ENCODE assay signal across 24 mouse cellular contexts in the genomic region with DNA sequence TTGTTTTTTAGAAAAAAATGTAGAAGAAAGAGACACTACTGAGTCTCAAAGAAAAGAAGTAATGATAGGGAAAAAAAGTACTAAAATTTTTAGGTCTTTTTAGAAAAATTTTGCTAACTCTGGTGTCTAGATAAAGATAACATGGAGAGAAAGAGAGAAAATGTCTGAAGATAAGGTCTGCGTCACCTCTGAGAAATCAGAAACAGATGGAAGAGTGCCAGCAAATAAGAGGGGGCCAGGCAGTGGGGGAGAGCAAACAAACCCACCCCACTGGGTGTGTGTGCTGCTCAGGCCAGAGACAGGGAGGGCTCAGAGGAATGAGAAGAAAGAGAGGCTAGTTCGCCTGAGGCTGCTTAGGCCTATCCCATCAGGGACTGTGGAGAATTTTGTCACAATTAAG. TPM values are rescaled to one million over a fixed set of nuclear protein-coding genes. Genes with fewer than 3 reads are reported as not detected.
DNase-seq lines count a peak whose midpoint lies in the region; ATAC-seq and TF ChIP-seq lines count a peak whose summit lies in the region.
"Had no signal": no experiment of that assay in that cellular context is flagged by ENCODE, and none has a peak within 500 bp of the region (broad histone marks: within the 10 kb centered on the region; RNA-seq: fewer than 3 reads in every experiment).

No protein-coding gene starts in this region.

- H3K4me3 ChIP-seq in heart, embryonic 10.5 days = no peak overlapping the region
- no peak overlapping the region for H3K4me3 ChIP-seq in liver, embryonic 12.5 days
- peak overlapping the region; percentile 39; the same call in 1 of the 2 replicates for H3K4me3 ChIP-seq in G1E (ENCODE audit: low read depth, low read length)
- H3K4me3 ChIP-seq in kidney, embryonic 15.5 days (replicated peaks) = no peak overlapping the region
- H3K4me3 ChIP-seq: embryonic facial prominence, embryonic 13.5 days; forebrain, embryonic 10.5 days; forebrain, embryonic 15.5 days; heart, embryonic 13.5 days; hindbrain, embryonic 12.5 days had no signal

- no peak for TF ChIP-seq CTCF in G1E (IDR thresholded peaks at IDR 0.05; ENCODE audit: low read depth, low read length)

- WGBS in heart, embryonic 10.5 days = 10% methylated on average over 2 of the region's 2 CpGs
- 12% methylated on average over 2 of the region's 2 CpGs for WGBS in liver, embryonic 12.5 days (ENCODE audit: insufficient replicate concordance)
- WGBS in kidney, embryonic 15.5 days = 44% methylated on average over 2 of the region's 2 CpGs

- H3K4me2 ChIP-seq in liver, embryonic 12.5 days = peak overlapping the region; percentile 18; the same call in 1 of the 2 replicates
- no peak overlapping the region for H3K4me2 ChIP-seq in kidney, embryonic 15.5 days
- H3K4me2 ChIP-seq: embryonic facial prominence, embryonic 13.5 days; forebrain, embryonic 15.5 days; heart, embryonic 13.5 days; hindbrain, embryonic 12.5 days had no signal

- 0 out of 2 replicates have a peak overlapping the region, but pooled peaks have one; percentile 29 for H3K27ac ChIP-seq in heart, embryonic 10.5 days
- H3K27ac ChIP-seq in liver, embryonic 12.5 days = no peak overlapping the region
- H3K27ac ChIP-seq in kidney, embryonic 15.5 days = no peak overlapping the region
- H3K27ac ChIP-seq: embryonic facial prominence, embryonic 13.5 days; forebrain, embryonic 10.5 days; forebrain, embryonic 15.5 days; heart, embryonic 13.5 days; hindbrain, embryonic 12.5 days; hindbrain, postnatal 0 days had no signal

- no peaks in the 10 kb centered on the region for H3K9me3 ChIP-seq in heart, embryonic 10.5 days
- H3K9me3 ChIP-seq in liver, embryonic 12.5 days (replicated peaks) = no peaks in the 10 kb centered on the region
- no peaks in the 10 kb centered on the region for H3K9me3 ChIP-seq in G1E (replicated peaks)
- H3K9me3 ChIP-seq in kidney, embryonic 15.5 days (replicated peaks) = no peaks in the 10 kb centered on the region
- H3K9me3 ChIP-seq: embryonic facial prominence, embryonic 13.5 days; forebrain, embryonic 10.5 days; forebrain, embryonic 15.5 days; heart, embryonic 13.5 days; hindbrain, embryonic 12.5 days had no signal

- intact Hi-C loops in heart, postnatal 10 days (cut with DNase I) = loop anchor here (5.0 kb wide), 1 partner anchor 33 kb away; no protein-coding TSS in a partner anchor
- intact Hi-C loops in gastrocnemius, postnatal 14 days (cut with DNase I; ENCODE audit: low total_unique reads) = no loop called here

- no peak for DNase-seq in heart, embryonic 10.5 days (ENCODE audit: low spot score)
- no peak for DNase-seq in heart, postnatal 10 days
- no peak for DNase-seq in liver
- DNase-seq in G1E (ENCODE audit: low spot score) = no peak
- peak; percentile 9 for DNase-seq in embryo, embryonic 9.5 days (ENCODE audit: extremely low spot score)
- DNase-seq in gastrocnemius, postnatal 14 days = no peak
- DNase-seq: adrenal gland, adult 2 months; adrenal gland, postnatal 36 days; cerebellum, adult 18-20 months; cerebellum, postnatal 10 days; heart, postnatal 36 days; kidney, adult 8-10 months; lung, adult 18-20 months; lung, postnatal 14 days; midbrain, embryonic 14.5 days had no signal

- no peaks in the 10 kb centered on the region for H3K27me3 ChIP-seq in heart, embryonic 10.5 days (ENCODE audit: insufficient read depth, poor library complexity, severe bottlenecking)
- peaks cover 4% of the 10 kb centered on the region for H3K27me3 ChIP-seq in liver, embryonic 12.5 days (replicated peaks)
- H3K27me3 ChIP-seq in G1E (ENCODE audit: insufficient read depth, low read length) = no peaks in the 10 kb centered on the region
- no peaks in the 10 kb centered on the region for H3K27me3 ChIP-seq in kidney, embryonic 15.5 days
- H3K27me3 ChIP-seq: embryonic facial prominence, embryonic 13.5 days; forebrain, embryonic 15.5 days; heart, embryonic 13.5 days; hindbrain, embryonic 12.5 days had no signal

- H3K4me1 ChIP-seq in heart, embryonic 10.5 days = peaks cover 9% of the 10 kb centered on the region
- H3K4me1 ChIP-seq in liver, embryonic 12.5 days = peaks cover 30% of the 10 kb centered on the region
- peaks cover 72% of the 10 kb centered on the region for H3K4me1 ChIP-seq in G1E (ENCODE audit: insufficient read depth, low read depth, low read length)
- peaks cover 12% of the 10 kb centered on the region; the same call in 1 of the 2 replicates for H3K4me1 ChIP-seq in kidney, embryonic 15.5 days
- H3K4me1 ChIP-seq: embryonic facial prominence, embryonic 13.5 days; hindbrain, embryonic 12.5 days had no signal

- no peaks in the 10 kb centered on the region for H3K36me3 ChIP-seq in heart, embryonic 10.5 days
- H3K36me3 ChIP-seq in liver, embryonic 12.5 days = no peaks in the 10 kb centered on the region
- H3K36me3 ChIP-seq in G1E (replicated peaks) = no peaks in the 10 kb centered on the region
- H3K36me3 ChIP-seq in kidney, embryonic 15.5 days = no peaks in the 10 kb centered on the region
- H3K36me3 ChIP-seq: embryonic facial prominence, embryonic 13.5 days; forebrain, embryonic 10.5 days; forebrain, embryonic 15.5 days; heart, embryonic 13.5 days; hindbrain, embryonic 12.5 days had no signal

- no peak overlapping the region for H3K9ac ChIP-seq in liver, embryonic 12.5 days
- no peak overlapping the region for H3K9ac ChIP-seq in kidney, embryonic 15.5 days
- H3K9ac ChIP-seq: embryonic facial prominence, embryonic 13.5 days; forebrain, embryonic 15.5 days; hindbrain, embryonic 12.5 days had no signal

- ATAC-seq in liver, embryonic 12.5 days = no peak
- ATAC-seq in G1E (ENCODE audit: extremely low read depth, insufficient number of reproducible peaks, low FRiP score, poor library complexity, severe bottlenecking) = no peak
- no peak for ATAC-seq in kidney, embryonic 15.5 days (replicated peaks; ENCODE audit: low FRiP score)
- ATAC-seq: activated CD4-positive, CD25-positive, alpha-beta regulatory T cell, adult 4 months; forebrain, embryonic 15.5 days; hindbrain, postnatal 0 days had no signal

RNA-seq across cellular contexts. Expression of a gene that starts 4.9 kb away (rescaled TPM):
- 30.5 and 36.7 TPM in 2 replicates for polyA plus RNA-seq in heart, embryonic 10.5 days (2016; fragmentation: Nextera tagmentation; extraction: Ambion mirVana)
- total RNA-seq in heart, postnatal 10 days (2021) = 100 to 1,000 TPM; 127 to 129 TPM
- polyA plus RNA-seq in liver, embryonic 12.5 days (2016; fragmentation: Nextera tagmentation; extraction: Ambion mirVana) = 18.8 and 19.8 TPM in 2 replicates
- total RNA-seq in G1E (2014; fragmentation: Nextera tagmentation) (246 and 249 TPM in 2 replicates), G1E (2017) (66.4 and 86.2 TPM in 2 replicates)
- 3.4 and 4.5 TPM in 2 replicates for polyA plus RNA-seq in G1E (2012)
- polyA plus RNA-seq in kidney, embryonic 15.5 days (2015; fragmentation: Nextera tagmentation; extraction: Ambion mirVana) = 32.1 and 38.0 TPM in 2 replicates
- total RNA-seq in gastrocnemius, postnatal 14 days (2021) = 10 to 100 TPM; 82.6 to 94.5 TPM

RNA-seq across cellular contexts. Expression of a gene that starts 21.3 kb away (rescaled TPM):
- 19.2 and 21.9 TPM in 2 replicates for polyA plus RNA-seq in heart, embryonic 10.5 days (2016; fragmentation: Nextera tagmentation; extraction: Ambion mirVana)
- 1 to 10 TPM; 7.5 to 8.1 TPM for total RNA-seq in heart, postnatal 10 days (2021)
- 18.3 and 19.8 TPM in 2 replicates for polyA plus RNA-seq in liver, embryonic 12.5 days (2016; fragmentation: Nextera tagmentation; extraction: Ambion mirVana)
- 22.6 and 30.5 TPM in 2 replicates for total RNA-seq in G1E (2014; fragmentation: Nextera tagmentation)
- 5.1 and 8.8 TPM in 2 replicates for total RNA-seq in G1E (2017)
- 2.6 and 2.8 TPM in 2 replicates for polyA plus RNA-seq in G1E (2012)
- polyA plus RNA-seq in kidney, embryonic 15.5 days (2015; fragmentation: Nextera tagmentation; extraction: Ambion mirVana) = 22.8 and 24.3 TPM in 2 replicates
- 1 to 10 TPM; 7.4 to 8.7 TPM for total RNA-seq in gastrocnemius, postnatal 14 days (2021)

RNA-seq across cellular contexts. Expression of a gene that starts 45.5 kb away (rescaled TPM):
- polyA plus RNA-seq in heart, embryonic 10.5 days (2016; fragmentation: Nextera tagmentation; extraction: Ambion mirVana) = 98.3 and 109 TPM in 2 replicates
- total RNA-seq in heart, postnatal 10 days (2021) = 100 to 1,000 TPM; 128 to 136 TPM
- 101 and 103 TPM in 2 replicates for polyA plus RNA-seq in liver, embryonic 12.5 days (2016; fragmentation: Nextera tagmentation; extraction: Ambion mirVana)
- 279 and 280 TPM in 2 replicates for total RNA-seq in G1E (2014; fragmentation: Nextera tagmentation)
- total RNA-seq in G1E (2017) = 327 and 391 TPM in 2 replicates
- 55.9 and 57.1 TPM in 2 replicates for polyA plus RNA-seq in G1E (2012)
- polyA plus RNA-seq in kidney, embryonic 15.5 days (2015; fragmentation: Nextera tagmentation; extraction: Ambion mirVana) = 91.0 and 94.6 TPM in 2 replicates
- 100 to 1,000 TPM in 1 of 2 experiments, 10 to 100 TPM in 1; 94.8 to 113 TPM for total RNA-seq in gastrocnemius, postnatal 14 days (2021)
